Mouse (Mus musculus) layer of hippocampus, adult 2 months (tissue): ENCODE measurements at regions not wholly inside any gene's neighbourhood (a gene's known extent, or its start where the extent isn't known, plus 50 kb on each side); places are given as distances from the start of the nearest gene placed in this dataset.

Experiments used
- DNase-seq, 2 experiments: peaks; one replicate each; pipeline ENCODE4 v3.0.0; 2022; ENCODE audit warnings: low spot score in 2 of 2
- H3K27ac ChIP-seq: fragments of 200-600 bp; 2 replicates; pipeline ENCODE4 v1.8.1; 2022
- H3K4me3 ChIP-seq: fragments of 200-600 bp; 2 replicates; pipeline ENCODE4 v1.8.1; 2022; ENCODE audit warnings: mild to moderate bottlenecking
- CTCF ChIP-seq: fragments of 200-600 bp; conservative IDR thresholded peaks from 2 replicates; pipeline ENCODE4 v1.8.1; 2022; ENCODE audit warnings: antibody characterized with exemption, mild to moderate bottlenecking, moderate library complexity

- no peak for TF ChIP-seq CTCF
- Histone ChIP-seq H3K27ac (no peak overlapping the region), H3K4me3 (no peak overlapping the region)
- no peak for DNase-seq
These were observed 185.6 kb upstream of the Gm15217 start for GRCm38 (mm10) chr14:46193577-46193976.

GRCm38 (mm10) chr14:46195939-46196338 is 183.3 kb upstream of the Gm15217 start:
- no peak for TF ChIP-seq CTCF
- DNase-seq = no peak

GRCm38 (mm10) chr14:46202818-46203217 is 176.4 kb upstream of the Gm15217 start:
- TF ChIP-seq CTCF = no peak
- Histone ChIP-seq H3K27ac (no peak overlapping the region), H3K4me3 (no peak overlapping the region)
- no peak for DNase-seq

More at GRCm38 (mm10) chr14:46195939-46196338, 183.3 kb upstream of the Gm15217 start:
- H3K27ac ChIP-seq = no peak overlapping the region
- H3K4me3 ChIP-seq = no peak overlapping the region

- no peak for TF ChIP-seq CTCF
- H3K27ac ChIP-seq = no peak overlapping the region
- no peak for DNase-seq
- no peak overlapping the region for H3K4me3 ChIP-seq
These were observed 158.7 kb upstream of the Gm15217 start for GRCm38 (mm10) chr14:46220483-46220882.

GRCm38 (mm10) chr14:46221897-46222669 is 157.1 kb upstream of the Gm15217 start:
- no peak overlapping the region for H3K27ac ChIP-seq
- TF ChIP-seq CTCF = no peak
- H3K4me3 ChIP-seq = no peak overlapping the region
- no peak for DNase-seq

- no peak overlapping the region for H3K27ac ChIP-seq
- no peak for TF ChIP-seq CTCF
- no peak for DNase-seq
- H3K4me3 ChIP-seq = no peak overlapping the region
These were observed 156.2 kb upstream of the Gm15217 start for GRCm38 (mm10) chr14:46223008-46223407.

GRCm38 (mm10) chr14:46224421-46224950 is 154.7 kb upstream of the Gm15217 start:
- DNase-seq = no peak
- TF ChIP-seq CTCF = no peak

GRCm38 (mm10) chr14:46225851-46226608 is 153.2 kb upstream of the Gm15217 start:
- TF ChIP-seq CTCF = no peak
- H3K27ac ChIP-seq = no peak overlapping the region
- no peak for DNase-seq
- H3K4me3 ChIP-seq = no peak overlapping the region

More at GRCm38 (mm10) chr14:46224421-46224950, 154.7 kb upstream of the Gm15217 start:
- H3K4me3 ChIP-seq = no peak overlapping the region
- no peak overlapping the region for H3K27ac ChIP-seq

GRCm38 (mm10) chr14:46234040-46234439 is 145.2 kb upstream of the Gm15217 start:
- H3K27ac ChIP-seq = no peak overlapping the region
- no peak for DNase-seq
- no peak for TF ChIP-seq CTCF
- no peak overlapping the region for H3K4me3 ChIP-seq

GRCm38 (mm10) chr14:46234835-46235234 is 144.4 kb upstream of the Gm15217 start:
- DNase-seq = no peak
- Histone ChIP-seq H3K27ac (no peak overlapping the region), H3K4me3 (no peak overlapping the region)
- no peak for TF ChIP-seq CTCF

- H3K27ac ChIP-seq = no peak overlapping the region
- no peak for DNase-seq
- TF ChIP-seq CTCF = no peak
- H3K4me3 ChIP-seq = no peak overlapping the region
These were observed 139.0 kb upstream of the Gm15217 start for GRCm38 (mm10) chr14:46240046-46240800.

GRCm38 (mm10) chr14:46240896-46241295 is 138.3 kb upstream of the Gm15217 start:
- H3K27ac ChIP-seq = no peak overlapping the region
- no peak overlapping the region for H3K4me3 ChIP-seq
- TF ChIP-seq CTCF = no peak
- no peak for DNase-seq
